Comparison of ENCODE assay signal across 8 mouse cellular contexts in the genomic region with DNA sequence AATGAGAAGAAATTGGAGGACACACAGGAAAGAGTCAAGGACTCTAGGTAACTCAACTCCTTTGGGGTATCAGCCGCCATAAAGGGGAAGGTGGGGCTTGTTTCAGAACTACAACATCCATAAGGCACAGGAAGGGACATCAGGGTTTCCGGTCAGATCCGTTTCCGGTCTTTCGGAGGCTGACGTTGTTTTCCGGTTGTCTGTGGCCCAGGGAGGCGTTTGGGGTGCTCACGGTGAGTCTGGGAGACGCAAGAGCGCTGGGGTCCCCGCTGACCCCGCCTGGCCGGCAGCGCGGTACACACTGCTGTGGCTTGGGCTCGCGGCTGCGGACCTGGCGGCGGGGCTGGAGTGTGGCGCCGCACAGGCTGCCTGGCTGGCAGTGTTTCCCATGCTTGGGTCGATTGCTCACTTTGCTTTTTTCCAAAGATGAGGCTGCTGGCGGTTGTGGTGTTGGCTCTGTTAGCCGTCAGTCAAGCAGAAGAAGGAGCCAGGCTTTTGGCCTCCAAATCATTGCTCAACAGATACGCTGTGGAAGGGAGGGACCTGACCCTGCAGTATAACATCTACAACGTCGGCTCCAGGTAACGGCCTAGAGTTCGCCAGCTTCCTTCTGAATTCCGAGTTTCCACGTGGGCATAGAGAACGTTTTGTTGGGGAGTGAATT. TPM values are rescaled to one million over a fixed set of nuclear protein-coding genes. Genes with fewer than 3 reads are reported as not detected.
A peak's percentile ranks its signal among the peaks of the same experiment; 100 is the strongest.
DNase-seq lines count a peak whose midpoint lies in the region; ATAC-seq lines count a peak whose summit lies in the region.

No protein-coding gene starts in this region.

- ATAC-seq in inflammation-experienced regulatory T-cells, adult 6 months: peak; percentile 93

- intact Hi-C loops in gastrocnemius, postnatal 14 days (cut with DNase I; ENCODE audit: low total_unique reads): no loop called here

- peak overlapping the region; percentile 94 for H3K4me3 ChIP-seq in megakaryocyte, embryonic 14.5 days (replicated peaks)

- DNase-seq in adrenal gland, adult 2 months: peak; percentile 89
- DNase-seq in embryo, embryonic 10.5 days (ENCODE audit: low spot score): peak; percentile 91
- DNase-seq in gastrocnemius, postnatal 14 days: peak; percentile 77
- DNase-seq in left cerebral cortex, adult 9 months (ENCODE audit: low spot score in 2 of 2): peak; percentile 43 to 88
- peak; percentile 87 to 91 for DNase-seq in right cerebral cortex, postnatal 10 days (ENCODE audit: low spot score in 2 of 2)
- DNase-seq in urinary bladder, postnatal 36 days (ENCODE audit: low spot score in 2 of 2): peak; percentile 68 to 77

- H3K36me3 ChIP-seq in megakaryocyte, embryonic 14.5 days (replicated peaks; ENCODE audit: low read length): peaks cover 32% of the 10 kb centered on the region

- H3K9me3 ChIP-seq in megakaryocyte, embryonic 14.5 days: no peaks in the 10 kb centered on the region

- H3K27me3 ChIP-seq in megakaryocyte, embryonic 14.5 days (replicated peaks): no peaks in the 10 kb centered on the region

- H3K4me1 ChIP-seq in megakaryocyte, embryonic 14.5 days: peaks cover 38% of the 10 kb centered on the region

RNA-seq across cellular contexts. Expression of gene Ssr2, which starts 3.9 kb away (rescaled TPM):
- total RNA-seq in adrenal gland, adult 2 months (2021): 100 to 1,000 TPM; 178 to 218 TPM
- polyA plus RNA-seq in adrenal gland, adult 2 months (2012; rRNA removed): 110 and 151 TPM in 2 replicates
- total RNA-seq in gastrocnemius, postnatal 14 days (2021): 10 to 100 TPM; 80.7 to 98.2 TPM
- 100 to 1,000 TPM; 131 to 197 (median 161) TPM for polyA plus RNA-seq in inflammation-experienced regulatory T-cells, adult 6 months (2017; shearing (Covaris generic))
- polyA plus RNA-seq in megakaryocyte, embryonic 14.5 days (2012; ENCODE audit: insufficient read depth, low replicate concordance): 111 and 307 TPM in 2 replicates

RNA-seq across cellular contexts. Expression of gene Ubqln4, which starts 26.0 kb away (rescaled TPM):
- 100 to 1,000 TPM in 1 of 2 experiments, 10 to 100 TPM in 1; 61.1 to 100 TPM for total RNA-seq in adrenal gland, adult 2 months (2021)
- polyA plus RNA-seq in adrenal gland, adult 2 months (2012; rRNA removed): 77.9 and 96.2 TPM in 2 replicates
- 10 to 100 TPM; 42.0 to 45.5 TPM for total RNA-seq in gastrocnemius, postnatal 14 days (2021)
- polyA plus RNA-seq in inflammation-experienced regulatory T-cells, adult 6 months (2017; shearing (Covaris generic)): 10 to 100 TPM in 2 of 3 experiments, 1 to 10 TPM in 1; 9.8 to 15.5 (median 12.1) TPM
- polyA plus RNA-seq in megakaryocyte, embryonic 14.5 days (2012; ENCODE audit: insufficient read depth, low replicate concordance): 26.1 and 51.5 TPM in 2 replicates

RNA-seq across cellular contexts. Expression of gene Arhgef2, which starts 26.2 kb away (rescaled TPM):
- 10 to 100 TPM; 26.3 to 33.3 TPM for total RNA-seq in adrenal gland, adult 2 months (2021)
- 35.9 and 37.5 TPM in 2 replicates for polyA plus RNA-seq in adrenal gland, adult 2 months (2012; rRNA removed)
- total RNA-seq in gastrocnemius, postnatal 14 days (2021): 10 to 100 TPM; 42.5 to 48.1 TPM
- polyA plus RNA-seq in inflammation-experienced regulatory T-cells, adult 6 months (2017; shearing (Covaris generic)): 10 to 100 TPM; 37.5 to 56.4 (median 46.5) TPM
- 302 and 446 TPM in 2 replicates for polyA plus RNA-seq in megakaryocyte, embryonic 14.5 days (2012; ENCODE audit: insufficient read depth, low replicate concordance)

RNA-seq across cellular contexts. Expression of gene Lamtor2, which starts 26.7 kb away (rescaled TPM):
- 100 to 1,000 TPM; 153 to 154 TPM for total RNA-seq in adrenal gland, adult 2 months (2021)
- polyA plus RNA-seq in adrenal gland, adult 2 months (2012; rRNA removed): 107 and 117 TPM in 2 replicates
- total RNA-seq in gastrocnemius, postnatal 14 days (2021): 10 to 100 TPM; 78.3 to 80.4 TPM
- 100 to 1,000 TPM; 149 to 189 (median 187) TPM for polyA plus RNA-seq in inflammation-experienced regulatory T-cells, adult 6 months (2017; shearing (Covaris generic))
- polyA plus RNA-seq in megakaryocyte, embryonic 14.5 days (2012; ENCODE audit: insufficient read depth, low replicate concordance): 18.1 and 152 TPM in 2 replicates

RNA-seq across cellular contexts. Expression of gene Rab25, which starts 31.5 kb away (rescaled TPM):
- not detected for total RNA-seq in adrenal gland, adult 2 months (2021)
- 0.09 and 0.10 TPM in 2 replicates for polyA plus RNA-seq in adrenal gland, adult 2 months (2012; rRNA removed)
- not detected for total RNA-seq in gastrocnemius, postnatal 14 days (2021)
- polyA plus RNA-seq in inflammation-experienced regulatory T-cells, adult 6 months (2017; shearing (Covaris generic)): not detected
- polyA plus RNA-seq in megakaryocyte, embryonic 14.5 days (2012; ENCODE audit: insufficient read depth, low replicate concordance): 0.51 TPM in 1 of 2 replicates, not detected in the other

Comparison
In these comparisons a context has a peak if more than half of its experiments do, and no peak if none do; other contexts are left out.
1. Peak in every context shown above with its lines: DNase-seq, ATAC-seq and H3K4me3 ChIP-seq.